Mouse (Mus musculus): ENCODE measurements around the gene Filip1. TPM values are rescaled to one million over a fixed set of nuclear protein-coding genes. Genes with fewer than 3 reads are reported as not detected.
A peak's percentile ranks its signal among the peaks of the same experiment; 100 is the strongest.

The Filip1 gene
- polyA plus RNA-seq, 1 experiment: 6.7 TPM

- Histone ChIP-seq H3K4me1 (ENCODE audit: control insufficient read depth, insufficient read depth, insufficient read length, low read length) (peaks cover 9% of the 10 kb centered on the region; the same call in 1 of the 2 replicates), H3K4me3 (ENCODE audit: insufficient read depth, low read depth, low read length) (no peak overlapping the region), H3K27ac (replicated peaks; ENCODE audit: low read depth, low read length) (no peak overlapping the region)
Observed at GRCm38 (mm10) chr9:79883139-79883538, 129.5 kb downstream of the Filip1 start.

- Histone ChIP-seq H3K4me1 (ENCODE audit: control insufficient read depth, insufficient read depth, insufficient read length, low read length) (peaks cover 6% of the 10 kb centered on the region; the same call in 1 of the 2 replicates), H3K27ac (replicated peaks; ENCODE audit: low read depth, low read length) (no peak overlapping the region), H3K4me3 (ENCODE audit: insufficient read depth, low read depth, low read length) (no peak overlapping the region)
Observed at GRCm38 (mm10) chr9:79880031-79880430, 132.6 kb downstream of the Filip1 start.

GRCm38 (mm10) chr9:79875522-79876131, 137.0 kb downstream of the Filip1 start:
- peaks cover 4% of the 10 kb centered on the region; the same call in 1 of the 2 replicates for H3K4me1 ChIP-seq (ENCODE audit: control insufficient read depth, insufficient read depth, insufficient read length, low read length)
- peak overlapping the region; percentile 19 for H3K4me3 ChIP-seq (ENCODE audit: insufficient read depth, low read depth, low read length)
- H3K27ac ChIP-seq (replicated peaks; ENCODE audit: low read depth, low read length): peak overlapping the region; percentile 28

GRCm38 (mm10) chr9:79872598-79872997, 140.1 kb downstream of the Filip1 start:
- Histone ChIP-seq H3K4me3 (ENCODE audit: insufficient read depth, low read depth, low read length) (no peak overlapping the region), H3K27ac (replicated peaks; ENCODE audit: low read depth, low read length) (peak overlapping the region; percentile 69), H3K4me1 (ENCODE audit: control insufficient read depth, insufficient read depth, insufficient read length, low read length) (peaks cover 6% of the 10 kb centered on the region)

- Histone ChIP-seq H3K27ac (replicated peaks; ENCODE audit: low read depth, low read length) (no peak overlapping the region), H3K4me1 (ENCODE audit: control insufficient read depth, insufficient read depth, insufficient read length, low read length) (peaks cover 2% of the 10 kb centered on the region; the same call in 1 of the 2 replicates), H3K4me3 (ENCODE audit: insufficient read depth, low read depth, low read length) (no peak overlapping the region)
Observed at GRCm38 (mm10) chr9:79869512-79869911, 143.1 kb downstream of the Filip1 start.

- no peak overlapping the region for H3K4me3 ChIP-seq (ENCODE audit: insufficient read depth, low read depth, low read length)
- H3K4me1 ChIP-seq (ENCODE audit: control insufficient read depth, insufficient read depth, insufficient read length, low read length): peaks cover 2% of the 10 kb centered on the region; the same call in 1 of the 2 replicates
- no peak overlapping the region for H3K27ac ChIP-seq (replicated peaks; ENCODE audit: low read depth, low read length)
Observed at GRCm38 (mm10) chr9:79865998-79866397, 146.7 kb downstream of the Filip1 start.

GRCm38 (mm10) chr9:79862544-79862943, 150.1 kb downstream of the Filip1 start:
- H3K4me1 ChIP-seq (ENCODE audit: control insufficient read depth, insufficient read depth, insufficient read length, low read length): no peaks in the 10 kb centered on the region; the same call in 1 of the 2 replicates
- H3K4me3 ChIP-seq (ENCODE audit: insufficient read depth, low read depth, low read length): no peak overlapping the region
- H3K27ac ChIP-seq (replicated peaks; ENCODE audit: low read depth, low read length): no peak overlapping the region

GRCm38 (mm10) chr9:79847099-79847498, 165.6 kb downstream of the Filip1 start:
- no peak overlapping the region for H3K4me3 ChIP-seq (ENCODE audit: insufficient read depth, low read depth, low read length)

GRCm38 (mm10) chr9:79842615-79843014, 170.0 kb downstream of the Filip1 start:
- Histone ChIP-seq H3K4me1 (ENCODE audit: control insufficient read depth, insufficient read depth, insufficient read length, low read length) (no peaks in the 10 kb centered on the region), H3K4me3 (ENCODE audit: insufficient read depth, low read depth, low read length) (no peak overlapping the region), H3K27ac (replicated peaks; ENCODE audit: low read depth, low read length) (no peak overlapping the region; the same call in 1 of the 2 replicates)

More at GRCm38 (mm10) chr9:79847099-79847498, 165.6 kb downstream of the Filip1 start:
- Histone ChIP-seq H3K27ac (replicated peaks; ENCODE audit: low read depth, low read length) (no peak overlapping the region), H3K4me1 (ENCODE audit: control insufficient read depth, insufficient read depth, insufficient read length, low read length) (no peaks in the 10 kb centered on the region)

GRCm38 (mm10) chr9:79842028-79842427, 170.6 kb downstream of the Filip1 start:
- Histone ChIP-seq H3K4me1 (ENCODE audit: control insufficient read depth, insufficient read depth, insufficient read length, low read length) (no peaks in the 10 kb centered on the region), H3K27ac (replicated peaks; ENCODE audit: low read depth, low read length) (no peak overlapping the region), H3K4me3 (ENCODE audit: insufficient read depth, low read depth, low read length) (no peak overlapping the region)

GRCm38 (mm10) chr9:79831294-79831693, 181.4 kb downstream of the Filip1 start:
- H3K4me1 ChIP-seq (ENCODE audit: control insufficient read depth, insufficient read depth, insufficient read length, low read length): no peaks in the 10 kb centered on the region
- no peak overlapping the region for H3K4me3 ChIP-seq (ENCODE audit: insufficient read depth, low read depth, low read length)
- H3K27ac ChIP-seq (replicated peaks; ENCODE audit: low read depth, low read length): no peak overlapping the region

- Histone ChIP-seq H3K4me1 (ENCODE audit: control insufficient read depth, insufficient read depth, insufficient read length, low read length) (no peaks in the 10 kb centered on the region), H3K27ac (replicated peaks; ENCODE audit: low read depth, low read length) (no peak overlapping the region), H3K4me3 (ENCODE audit: insufficient read depth, low read depth, low read length) (no peak overlapping the region)
Observed at GRCm38 (mm10) chr9:79830874-79831273, 181.8 kb downstream of the Filip1 start.

- Histone ChIP-seq H3K4me1 (ENCODE audit: control insufficient read depth, insufficient read depth, insufficient read length, low read length) (no peaks in the 10 kb centered on the region), H3K4me3 (ENCODE audit: insufficient read depth, low read depth, low read length) (no peak overlapping the region), H3K27ac (replicated peaks; ENCODE audit: low read depth, low read length) (no peak overlapping the region)
Observed at GRCm38 (mm10) chr9:79829842-79830800, 182.5 kb downstream of the Filip1 start.

GRCm38 (mm10) chr9:79827072-79827471, 185.6 kb downstream of the Filip1 start:
- Histone ChIP-seq H3K4me1 (ENCODE audit: control insufficient read depth, insufficient read depth, insufficient read length, low read length) (no peaks in the 10 kb centered on the region), H3K27ac (replicated peaks; ENCODE audit: low read depth, low read length) (no peak overlapping the region), H3K4me3 (ENCODE audit: insufficient read depth, low read depth, low read length) (no peak overlapping the region)

GRCm38 (mm10) chr9:79825526-79825925, 187.1 kb downstream of the Filip1 start:
- no peaks in the 10 kb centered on the region for H3K4me1 ChIP-seq (ENCODE audit: control insufficient read depth, insufficient read depth, insufficient read length, low read length)
- no peak overlapping the region for H3K4me3 ChIP-seq (ENCODE audit: insufficient read depth, low read depth, low read length)
- H3K27ac ChIP-seq (replicated peaks; ENCODE audit: low read depth, low read length): no peak overlapping the region

Data from brown adipose tissue, adult 24 weeks (tissue).